Mouse (Mus musculus): ENCODE measurements around the gene Sept10. TPM values are rescaled to one million over a fixed set of nuclear protein-coding genes. Genes with fewer than 3 reads are reported as not detected.

The Sept10 gene
- total and polyA plus RNA-seq, 2 experiments from 2014 or later, result 7.3 to 8.4 TPM

- no peaks in the 10 kb centered on the region for H3K27me3 ChIP-seq (ENCODE audit: insufficient read depth, low read length)
- 49% methylated on average over 3 of the region's 3 CpGs for WGBS
- no peak for TF ChIP-seq CTCF (IDR thresholded peaks at IDR 0.05)
- no peak overlapping the region for H3K4me2 ChIP-seq (ENCODE audit: low read depth, low read length, poor library complexity, severe bottlenecking)
- ATAC-seq (ENCODE audit: low FRiP score), result no peak
- no peak overlapping the region for H3K4me3 ChIP-seq (ENCODE audit: low read depth, low read length)
- no peaks in the 10 kb centered on the region for H3K9me3 ChIP-seq (ENCODE audit: low read length)
- no peak overlapping the region for H3K9ac ChIP-seq (replicated peaks; ENCODE audit: low read length, poor library complexity, severe bottlenecking)
- H3K36me3 ChIP-seq (ENCODE audit: insufficient read depth, low read length), result no peaks in the 10 kb centered on the region
- H3K4me1 ChIP-seq (ENCODE audit: insufficient read depth, low read length), result no peaks in the 10 kb centered on the region
- H3K27ac ChIP-seq (ENCODE audit: low read depth, low read length), result no peak overlapping the region
- no peak for DNase-seq (ENCODE audit: low spot score)
These were observed 16.1 kb upstream of the Sept10 start for GRCm38 (mm10) chr10:59237757-59238156.

GRCm38 (mm10) chr10:59236486-59236885, 14.8 kb upstream of the Sept10 start:
- 87% methylated on average over 6 of the region's 6 CpGs for WGBS
- no peak for TF ChIP-seq CTCF (IDR thresholded peaks at IDR 0.05)
- no peaks in the 10 kb centered on the region for H3K9me3 ChIP-seq (ENCODE audit: low read length)

GRCm38 (mm10) chr10:59235847-59236246, 14.2 kb upstream of the Sept10 start:
- no peak for DNase-seq (ENCODE audit: low spot score)
- Histone ChIP-seq H3K4me3 (ENCODE audit: low read depth, low read length) (no peak overlapping the region), H3K27ac (ENCODE audit: low read depth, low read length) (no peak overlapping the region), H3K27me3 (ENCODE audit: insufficient read depth, low read length) (no peaks in the 10 kb centered on the region), H3K4me1 (ENCODE audit: insufficient read depth, low read length) (no peaks in the 10 kb centered on the region), H3K9me3 (ENCODE audit: low read length) (no peaks in the 10 kb centered on the region), H3K36me3 (ENCODE audit: insufficient read depth, low read length) (no peaks in the 10 kb centered on the region), H3K4me2 (ENCODE audit: low read depth, low read length, poor library complexity, severe bottlenecking) (no peak overlapping the region), H3K9ac (replicated peaks; ENCODE audit: low read length, poor library complexity, severe bottlenecking) (no peak overlapping the region)
- no peak for TF ChIP-seq CTCF (IDR thresholded peaks at IDR 0.05)
- no peak for ATAC-seq (ENCODE audit: low FRiP score)
- 58% methylated on average over 4 of the region's 4 CpGs for WGBS

More at GRCm38 (mm10) chr10:59236486-59236885, 14.8 kb upstream of the Sept10 start:
- H3K4me3 ChIP-seq (ENCODE audit: low read depth, low read length), result no peak overlapping the region
- H3K27ac ChIP-seq (ENCODE audit: low read depth, low read length), result no peak overlapping the region
- no peaks in the 10 kb centered on the region for H3K27me3 ChIP-seq (ENCODE audit: insufficient read depth, low read length)
- H3K9ac ChIP-seq (replicated peaks; ENCODE audit: low read length, poor library complexity, severe bottlenecking), result no peak overlapping the region
- no peaks in the 10 kb centered on the region for H3K36me3 ChIP-seq (ENCODE audit: insufficient read depth, low read length)
- DNase-seq (ENCODE audit: low spot score), result no peak
- H3K4me1 ChIP-seq (ENCODE audit: insufficient read depth, low read length), result no peaks in the 10 kb centered on the region
- H3K4me2 ChIP-seq (ENCODE audit: low read depth, low read length, poor library complexity, severe bottlenecking), result no peak overlapping the region
- no peak for ATAC-seq (ENCODE audit: low FRiP score)

- TF ChIP-seq CTCF (IDR thresholded peaks at IDR 0.05), result no peak
- no peaks in the 10 kb centered on the region for H3K4me1 ChIP-seq (ENCODE audit: insufficient read depth, low read length)
- no peaks in the 10 kb centered on the region for H3K36me3 ChIP-seq (ENCODE audit: insufficient read depth, low read length)
- no peaks in the 10 kb centered on the region for H3K27me3 ChIP-seq (ENCODE audit: insufficient read depth, low read length)
- H3K4me3 ChIP-seq (ENCODE audit: low read depth, low read length), result no peak overlapping the region
- H3K9me3 ChIP-seq (ENCODE audit: low read length), result no peaks in the 10 kb centered on the region
- WGBS, result 92% methylated on average over 2 of the region's 2 CpGs
- H3K9ac ChIP-seq (replicated peaks; ENCODE audit: low read length, poor library complexity, severe bottlenecking), result no peak overlapping the region
- no peak overlapping the region for H3K27ac ChIP-seq (ENCODE audit: low read depth, low read length)
- DNase-seq (ENCODE audit: low spot score), result no peak
- no peak for ATAC-seq (ENCODE audit: low FRiP score)
- H3K4me2 ChIP-seq (ENCODE audit: low read depth, low read length, poor library complexity, severe bottlenecking), result no peak overlapping the region
These were observed 13.6 kb upstream of the Sept10 start for GRCm38 (mm10) chr10:59235227-59235626.

- ATAC-seq (ENCODE audit: low FRiP score), result no peak
These were observed 7.7 kb upstream of the Sept10 start for GRCm38 (mm10) chr10:59229205-59229820.

GRCm38 (mm10) chr10:59225137-59225536, 3.5 kb upstream of the Sept10 start:
- TF ChIP-seq CTCF (IDR thresholded peaks at IDR 0.05), result no peak
- H3K4me1 ChIP-seq (ENCODE audit: insufficient read depth, low read length), result peaks cover 4% of the 10 kb centered on the region; the same call in 1 of the 2 replicates
- no peaks in the 10 kb centered on the region for H3K27me3 ChIP-seq (ENCODE audit: insufficient read depth, low read length)
- no peak overlapping the region for H3K4me3 ChIP-seq (ENCODE audit: low read depth, low read length)
- WGBS, result 95% methylated on average over 2 of the region's 2 CpGs
- no peaks in the 10 kb centered on the region for H3K9me3 ChIP-seq (ENCODE audit: low read length)
- ATAC-seq (ENCODE audit: low FRiP score), result no peak
- DNase-seq (ENCODE audit: low spot score), result no peak
- H3K36me3 ChIP-seq (ENCODE audit: insufficient read depth, low read length), result no peaks in the 10 kb centered on the region
- no peak overlapping the region for H3K27ac ChIP-seq (ENCODE audit: low read depth, low read length)
- H3K9ac ChIP-seq (replicated peaks; ENCODE audit: low read length, poor library complexity, severe bottlenecking), result no peak overlapping the region
- H3K4me2 ChIP-seq (ENCODE audit: low read depth, low read length, poor library complexity, severe bottlenecking), result peak overlapping the region; percentile 12; the same call in 1 of the 2 replicates

More at GRCm38 (mm10) chr10:59229205-59229820, 7.7 kb upstream of the Sept10 start:
- WGBS, result 84% methylated on average over 4 of the region's 4 CpGs
- Histone ChIP-seq H3K4me2 (ENCODE audit: low read depth, low read length, poor library complexity, severe bottlenecking) (no peak overlapping the region), H3K4me1 (ENCODE audit: insufficient read depth, low read length) (no peaks in the 10 kb centered on the region; the same call in 1 of the 2 replicates), H3K27me3 (ENCODE audit: insufficient read depth, low read length) (no peaks in the 10 kb centered on the region), H3K9me3 (ENCODE audit: low read length) (no peaks in the 10 kb centered on the region), H3K36me3 (ENCODE audit: insufficient read depth, low read length) (no peaks in the 10 kb centered on the region), H3K4me3 (ENCODE audit: low read depth, low read length) (no peak overlapping the region), H3K27ac (ENCODE audit: low read depth, low read length) (no peak overlapping the region), H3K9ac (replicated peaks; ENCODE audit: low read length, poor library complexity, severe bottlenecking) (no peak overlapping the region)
- DNase-seq (ENCODE audit: low spot score), result no peak
- TF ChIP-seq CTCF (IDR thresholded peaks at IDR 0.05), result no peak

Measured in midbrain, postnatal 0 days (tissue).